Mouse (Mus musculus) cortical plate, adult 2 months (tissue): ENCODE data around the gene Gm28230.

Experiments
- CTCF ChIP-seq: fragments of 200-500 bp; IDR thresholded peaks from 2 replicates; pipeline ENCODE4 v1.5.1; 2011; ENCODE audit warnings: mild to moderate bottlenecking, control low read depth, low read length; ENCODE audit not compliant: insufficient read depth; ENCODE audit errors: extremely low read depth
- POLR2A ChIP-seq: fragments of 200-500 bp; IDR thresholded peaks from 2 replicates; pipeline ENCODE4 v1.6.1; 2011; ENCODE audit warnings: mild to moderate bottlenecking, low read length, control low read depth; ENCODE audit not compliant: insufficient read depth; ENCODE audit errors: extremely low read depth

- TF ChIP-seq CTCF (no peak), POLR2A (no peak)
Observed at GRCm38 (mm10) chr2:74699053-74699430, 27.5 kb upstream of the Gm28230 start.
